Mouse (Mus musculus) heart, postnatal 0 days (tissue): ENCODE data around the gene Acyp1. TPM values are rescaled to one million over a fixed set of nuclear protein-coding genes. Genes with fewer than 3 reads are reported as not detected.

ENCODE experiments used
- ATAC-seq: fragments of 200-750 bp; cut with Nextera tagmentation; 2 replicates; pipeline ENCODE4 v1.8.0; 2017; ENCODE audit warnings: low read depth, moderate number of reproducible peaks, moderate library complexity; ENCODE audit not compliant: insufficient read depth
- DNase-seq: peaks from one replicate; pipeline ENCODE4 v3.0.0-alpha.2; 2016; ENCODE audit warnings: low spot score
- H3K27ac ChIP-seq: fragments of 300-500 bp; sonication (generic); 2 replicates; pipeline ENCODE4 v1.5.1; 2014; ENCODE audit warnings: low read depth, mild to moderate bottlenecking
- H3K27me3 ChIP-seq: fragments of 300-500 bp; sonication (generic); 2 replicates; pipeline ENCODE4 v1.6.1; 2014; ENCODE audit warnings: low read length, mixed read lengths; ENCODE audit not compliant: control insufficient read depth, insufficient read depth
- H3K36me3 ChIP-seq: fragments of 300-500 bp; sonication (generic); replicated peaks from 2 replicates; pipeline ENCODE4 v1.6.1; 2014; ENCODE audit warnings: low read length, mixed read lengths; ENCODE audit not compliant: control insufficient read depth, insufficient read depth
- H3K4me1 ChIP-seq: fragments of 300-500 bp; sonication (generic); 2 replicates; pipeline ENCODE4 v1.6.1; 2014; ENCODE audit warnings: antibody characterized with exemption; ENCODE audit not compliant: control insufficient read depth, insufficient read depth
- H3K4me2 ChIP-seq: fragments of 300-500 bp; sonication (generic); 2 replicates; pipeline ENCODE4 v1.6.1; 2014; ENCODE audit warnings: low read depth, mild to moderate bottlenecking, low read length, moderate library complexity
- H3K4me3 ChIP-seq: fragments of 300-500 bp; sonication (generic); 2 replicates; pipeline ENCODE4 v1.5.1; 2014; ENCODE audit warnings: low read depth, low read length
- H3K9ac ChIP-seq: fragments of 300-500 bp; sonication (generic); replicated peaks from 2 replicates; pipeline ENCODE4 v1.6.1; 2014; ENCODE audit warnings: low read depth, low read length, mixed read lengths
- H3K9me3 ChIP-seq: fragments of 300-500 bp; sonication (generic); replicated peaks from 2 replicates; pipeline ENCODE4 v1.6.1; 2016; ENCODE audit warnings: low read length; ENCODE audit not compliant: control insufficient read depth
- CTCF ChIP-seq: IDR thresholded peaks from 2 replicates; pipeline ENCODE4 v1.5.1; 2016; ENCODE audit warnings: antibody characterized with exemption, control low read depth, low read depth
- EP300 ChIP-seq: IDR thresholded peaks from 2 replicates; pipeline ENCODE4 v1.6.1; 2016; ENCODE audit warnings: antibody characterized with exemption, low read depth
- WGBS: fragments of 180-500 bp; shearing (Covaris S2); extraction: QIAGEN DNeasy Blood & Tissue Kit; methylation state at CpG from one replicate; pipeline ENCODE4 v1.1.7; 2014; 5-methylcytosine and 5-hydroxymethylcytosine counted together
- polyA plus RNA-seq: library from polyadenylated mRNA; unstranded; fragments of >200 nt; fragmentation: Nextera tagmentation; extraction: Ambion mirVana; gene quantifications from 2 replicates; pipeline ENCODE4 v1.2.1, GENCODE M21; 2015
- total RNA-seq: library from RNA; depleted of rRNA; stranded (reverse); fragments of >200 nt; gene quantifications from 2 replicates; pipeline ENCODE4 v1.2.3, GENCODE M21; 2014; ENCODE audit warnings: low replicate concordance

Acyp1 gene
- total and polyA plus RNA-seq, 2 experiments from 2014 or later, result 18.1 to 59.8 TPM

GRCm38 (mm10) chr12:85304725-85305124 is 16.5 kb upstream of the Acyp1 start:
- no peaks in the 10 kb centered on the region for H3K27me3 ChIP-seq
- H3K9me3 ChIP-seq, result no peaks in the 10 kb centered on the region
- no peak overlapping the region for H3K9ac ChIP-seq
- H3K27ac ChIP-seq, result no peak overlapping the region
- no peak overlapping the region for H3K4me3 ChIP-seq
- peaks cover 95% of the 10 kb centered on the region for H3K36me3 ChIP-seq
- no peak overlapping the region for H3K4me2 ChIP-seq
- ATAC-seq, result no peak
- H3K4me1 ChIP-seq, result no peaks in the 10 kb centered on the region
- TF ChIP-seq EP300 (no peak), CTCF (no peak)
- no peak for DNase-seq
- WGBS, result 67% methylated on average over 4 of the region's 4 CpGs

DNA sequence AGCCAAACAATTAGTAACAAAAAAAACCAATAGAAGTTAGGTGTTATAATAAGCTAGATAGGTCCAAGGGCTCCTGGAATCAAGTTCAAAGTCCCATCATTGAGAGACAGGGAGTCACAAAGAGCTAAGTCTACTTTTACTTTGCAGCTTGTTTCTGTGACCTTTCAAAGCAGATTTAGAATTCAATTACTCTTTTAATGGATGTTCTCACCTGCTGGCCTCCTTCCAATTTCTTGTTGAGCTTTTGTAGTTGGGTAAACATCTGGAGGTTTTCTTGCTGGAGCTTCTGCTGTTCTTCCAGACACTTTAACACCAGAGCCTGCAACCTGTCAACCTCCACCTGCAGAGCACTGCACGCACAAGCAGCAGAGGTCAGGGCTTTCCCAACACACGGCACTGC is 15.0 kb upstream of the Acyp1 start:
- WGBS, result 60% methylated on average over 2 of the region's 2 CpGs
- H3K4me3 ChIP-seq, result no peak overlapping the region
- ATAC-seq, result no peak
- H3K27ac ChIP-seq, result no peak overlapping the region
- no peak for DNase-seq
- H3K9ac ChIP-seq, result no peak overlapping the region
- no peak for TF ChIP-seq EP300
- no peak for TF ChIP-seq CTCF
- H3K27me3 ChIP-seq, result no peaks in the 10 kb centered on the region
- peaks cover 87% of the 10 kb centered on the region for H3K36me3 ChIP-seq
- no peak overlapping the region for H3K4me2 ChIP-seq
- H3K4me1 ChIP-seq, result no peaks in the 10 kb centered on the region
- H3K9me3 ChIP-seq, result no peaks in the 10 kb centered on the region

GRCm38 (mm10) chr12:85298835-85299180 is 10.6 kb upstream of the Acyp1 start:
- Histone ChIP-seq H3K4me3 (no peak overlapping the region), H3K9ac (no peak overlapping the region), H3K4me1 (no peaks in the 10 kb centered on the region), H3K4me2 (no peak overlapping the region), H3K27me3 (no peaks in the 10 kb centered on the region), H3K36me3 (peaks cover 48% of the 10 kb centered on the region), H3K27ac (no peak overlapping the region), H3K9me3 (no peaks in the 10 kb centered on the region; the same call in 1 of the 2 replicates)
- TF ChIP-seq EP300 (no peak), CTCF (no peak)
- 85% methylated on average over 1 of the region's 1 CpGs for WGBS
- ATAC-seq (no peak), DNase-seq (no peak)

- peaks cover 43% of the 10 kb centered on the region for H3K36me3 ChIP-seq
- no peaks in the 10 kb centered on the region; the same call in 1 of the 2 replicates for H3K9me3 ChIP-seq
- H3K9ac ChIP-seq, result no peak overlapping the region
- TF ChIP-seq CTCF, result no peak
- TF ChIP-seq EP300, result no peak
- no peak for ATAC-seq
- H3K4me3 ChIP-seq, result no peak overlapping the region
- DNase-seq, result no peak
- no peaks in the 10 kb centered on the region for H3K4me1 ChIP-seq
- H3K4me2 ChIP-seq, result no peak overlapping the region
- WGBS, result 77% methylated on average over 11 of the region's 11 CpGs
- no peak overlapping the region for H3K27ac ChIP-seq
- no peaks in the 10 kb centered on the region for H3K27me3 ChIP-seq
Observed at GRCm38 (mm10) chr12:85298127-85298834, 10.0 kb upstream of the Acyp1 start.

- TF ChIP-seq EP300 (no peak), CTCF (no peak)
- Histone ChIP-seq H3K9ac (no peak overlapping the region), H3K4me2 (no peak overlapping the region), H3K9me3 (no peaks in the 10 kb centered on the region; the same call in 1 of the 2 replicates), H3K27me3 (no peaks in the 10 kb centered on the region), H3K36me3 (peaks cover 36% of the 10 kb centered on the region), H3K27ac (no peak overlapping the region), H3K4me1 (no peaks in the 10 kb centered on the region), H3K4me3 (no peak overlapping the region)
- WGBS, result 68% methylated on average over 10 of the region's 10 CpGs
- DNase-seq, result no peak
- no peak for ATAC-seq
Observed at GRCm38 (mm10) chr12:85297345-85297997, 9.2 kb upstream of the Acyp1 start.
